Mouse (Mus musculus): ENCODE data around the gene Coro1b. TPM values are rescaled to one million over a fixed set of nuclear protein-coding genes. Genes with fewer than 3 reads are reported as not detected.

The Coro1b gene
- polyA plus RNA-seq, 1 experiment from 2014 or later = 164 TPM

GRCm38 (mm10) chr19:4151488-4151860 lies 3.1 kb downstream of the Coro1b start:
- Histone ChIP-seq H3K4me2 (ENCODE audit: low read length) (no peak overlapping the region), H3K4me1 (replicated peaks; ENCODE audit: insufficient read depth, low read length) (peaks cover 11% of the 10 kb centered on the region; the same call in 1 of the 2 replicates), H3K9ac (ENCODE audit: low read depth, low read length) (no peak overlapping the region), H3K27ac (no peak overlapping the region), H3K36me3 (ENCODE audit: insufficient read depth, low read length) (peaks cover 22% of the 10 kb centered on the region), H3K27me3 (ENCODE audit: insufficient read depth, low read length) (no peaks in the 10 kb centered on the region), H3K9me3 (replicated peaks; ENCODE audit: low read length) (no peaks in the 10 kb centered on the region), H3K4me3 (replicated peaks; ENCODE audit: low read depth, low read length) (no peak overlapping the region)
- DNase-seq (ENCODE audit: low spot score) (no peak), ATAC-seq (replicated peaks; ENCODE audit: low FRiP score, low read depth) (no peak)
- 89% methylated on average over 4 of the region's 5 CpGs for WGBS
- no peak for TF ChIP-seq CTCF (IDR thresholded peaks at IDR 0.05; ENCODE audit: low read depth)

GRCm38 (mm10) chr19:4151898-4152297 lies 3.5 kb downstream of the Coro1b start:
- Histone ChIP-seq H3K4me1 (replicated peaks; ENCODE audit: insufficient read depth, low read length) (peaks cover 11% of the 10 kb centered on the region; the same call in 1 of the 2 replicates), H3K27ac (no peak overlapping the region), H3K9ac (ENCODE audit: low read depth, low read length) (no peak overlapping the region), H3K27me3 (ENCODE audit: insufficient read depth, low read length) (no peaks in the 10 kb centered on the region), H3K9me3 (replicated peaks; ENCODE audit: low read length) (no peaks in the 10 kb centered on the region), H3K4me2 (ENCODE audit: low read length) (no peak overlapping the region), H3K36me3 (ENCODE audit: insufficient read depth, low read length) (peaks cover 22% of the 10 kb centered on the region), H3K4me3 (replicated peaks; ENCODE audit: low read depth, low read length) (no peak overlapping the region)
- ATAC-seq (replicated peaks; ENCODE audit: low FRiP score, low read depth) = no peak
- TF ChIP-seq CTCF (IDR thresholded peaks at IDR 0.05; ENCODE audit: low read depth) = no peak
- no peak for DNase-seq (ENCODE audit: low spot score)
- 88% methylated on average over 5 of the region's 5 CpGs for WGBS

DNA sequence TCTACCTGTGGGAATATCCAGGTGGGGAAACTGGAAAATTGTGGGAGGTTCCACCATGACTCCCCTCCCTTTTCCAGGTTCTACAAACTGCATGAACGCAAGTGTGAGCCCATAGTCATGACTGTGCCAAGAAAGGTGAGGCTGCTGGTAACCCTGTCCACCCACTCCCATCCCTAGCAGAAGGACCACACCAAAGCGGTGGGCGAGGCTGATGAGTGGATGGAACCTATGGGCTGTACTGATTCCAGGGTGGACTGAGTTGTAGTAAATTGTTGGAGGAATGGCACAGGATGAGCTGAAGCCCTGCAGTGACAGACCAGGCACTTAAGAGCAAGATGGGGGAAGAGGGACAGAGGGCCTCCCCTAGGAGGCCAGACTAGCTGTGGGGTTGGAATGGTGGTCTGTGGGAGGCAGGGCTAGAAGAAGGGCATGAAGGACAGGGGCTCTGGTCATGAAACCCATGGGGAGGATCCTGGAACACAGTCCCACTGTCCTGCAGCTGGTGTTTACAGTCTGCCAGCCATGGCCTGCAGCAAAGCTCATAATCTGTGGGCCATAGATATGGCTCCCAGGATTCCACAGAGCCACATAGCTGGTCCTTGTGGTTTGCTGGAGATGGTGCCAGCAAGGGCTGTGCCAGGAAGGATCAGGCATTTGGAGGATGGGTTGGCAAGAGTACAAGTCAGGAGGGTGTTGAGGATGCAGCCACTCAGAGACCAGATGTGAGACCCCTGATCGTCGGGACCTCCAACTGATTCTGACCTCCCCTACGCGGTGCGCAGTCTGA lies 4.2 kb downstream of the Coro1b start:
- ATAC-seq (replicated peaks; ENCODE audit: low FRiP score, low read depth) (no peak), DNase-seq (ENCODE audit: low spot score) (no peak)
- Histone ChIP-seq H3K9ac (ENCODE audit: low read depth, low read length) (no peak overlapping the region), H3K4me2 (ENCODE audit: low read length) (no peak overlapping the region), H3K9me3 (replicated peaks; ENCODE audit: low read length) (no peaks in the 10 kb centered on the region), H3K4me3 (replicated peaks; ENCODE audit: low read depth, low read length) (no peak overlapping the region), H3K27ac (no peak overlapping the region), H3K36me3 (ENCODE audit: insufficient read depth, low read length) (peaks cover 27% of the 10 kb centered on the region), H3K4me1 (replicated peaks; ENCODE audit: insufficient read depth, low read length) (peaks cover 11% of the 10 kb centered on the region; the same call in 1 of the 2 replicates), H3K27me3 (ENCODE audit: insufficient read depth, low read length) (no peaks in the 10 kb centered on the region)
- TF ChIP-seq CTCF (IDR thresholded peaks at IDR 0.05; ENCODE audit: low read depth) = no peak
- WGBS = 84% methylated on average over 8 of the region's 8 CpGs

- H3K4me2 ChIP-seq (ENCODE audit: low read length) = no peak within 1 kb of the TSS
- no peak for ATAC-seq (replicated peaks; ENCODE audit: low FRiP score, low read depth)
- no peak within 1 kb of the TSS for H3K27ac ChIP-seq
- H3K9me3 ChIP-seq (replicated peaks; ENCODE audit: low read length) = no peaks in the 10 kb centered on the region
- no peak for TF ChIP-seq CTCF (IDR thresholded peaks at IDR 0.05; ENCODE audit: low read depth)
- H3K36me3 ChIP-seq (ENCODE audit: insufficient read depth, low read length) = peaks cover 31% of the 10 kb centered on the region
- peaks cover 7% of the 10 kb centered on the region; the same call in 1 of the 2 replicates for H3K4me1 ChIP-seq (replicated peaks; ENCODE audit: insufficient read depth, low read length)
- no peak within 1 kb of the TSS for H3K9ac ChIP-seq (ENCODE audit: low read depth, low read length)
- no peaks in the 10 kb centered on the region for H3K27me3 ChIP-seq (ENCODE audit: insufficient read depth, low read length)
- 76% methylated on average over 11 of the region's 11 CpGs for WGBS
- DNase-seq (ENCODE audit: low spot score) = no peak
- H3K4me3 ChIP-seq (replicated peaks; ENCODE audit: low read depth, low read length) = no peak within 1 kb of the TSS
Observed at GRCm38 (mm10) chr19:4153232-4153654, 4.8 kb downstream of the Coro1b start, which contains the start of gene Ptprcap. Gene Ptprcap (plus strand): TSS chr19:4153604.

- no peak for DNase-seq (ENCODE audit: low spot score)
- Histone ChIP-seq H3K4me2 (ENCODE audit: low read length) (no peak overlapping the region), H3K27ac (no peak overlapping the region), H3K9ac (ENCODE audit: low read depth, low read length) (0 out of 2 replicates have a peak overlapping the region, but pooled peaks have one; percentile 5), H3K4me1 (replicated peaks; ENCODE audit: insufficient read depth, low read length) (no peaks in the 10 kb centered on the region; the same call in 1 of the 2 replicates), H3K4me3 (replicated peaks; ENCODE audit: low read depth, low read length) (no peak overlapping the region), H3K36me3 (ENCODE audit: insufficient read depth, low read length) (peaks cover 45% of the 10 kb centered on the region), H3K27me3 (ENCODE audit: insufficient read depth, low read length) (no peaks in the 10 kb centered on the region), H3K9me3 (replicated peaks; ENCODE audit: low read length) (no peaks in the 10 kb centered on the region)
- ATAC-seq (replicated peaks; ENCODE audit: low FRiP score, low read depth) = no peak
- no peak for TF ChIP-seq CTCF (IDR thresholded peaks at IDR 0.05; ENCODE audit: low read depth)
- WGBS = 76% methylated on average over 13 of the region's 13 CpGs
Observed at GRCm38 (mm10) chr19:4154437-4155222, 6.2 kb downstream of the Coro1b start.
